Mouse (Mus musculus) 416B (cell line): ENCODE data around the gene Gm21170.
"Not testable (repeated sequence)": the region's sequence is repeated elsewhere in the genome, so short reads cannot be mapped to it uniquely, and the experiment has no call there.

Experiments
- DNase-seq: peaks from one replicate; pipeline ENCODE4 v3.0.0; 2011; ENCODE audit warnings: low read depth

The Gm21170 gene

GRCm38 (mm10) chrY:47690998-47691397, at the start of gene Gm21170:
Gene Gm21170 (minus strand): TSS chrY:47691098.
- DNase-seq: not testable (repeated sequence)
